Mouse (Mus musculus): Measurements from ENCODE around the gene Syngr3. TPM values are rescaled to one million over a fixed set of nuclear protein-coding genes. Genes with fewer than 3 reads are reported as not detected.
A peak's percentile ranks its signal among the peaks of the same experiment; 100 is the strongest.

Gene Syngr3
- total and polyA plus RNA-seq, 3 experiments = 0.15 to 0.68 TPM; not detected in 1

DNA sequence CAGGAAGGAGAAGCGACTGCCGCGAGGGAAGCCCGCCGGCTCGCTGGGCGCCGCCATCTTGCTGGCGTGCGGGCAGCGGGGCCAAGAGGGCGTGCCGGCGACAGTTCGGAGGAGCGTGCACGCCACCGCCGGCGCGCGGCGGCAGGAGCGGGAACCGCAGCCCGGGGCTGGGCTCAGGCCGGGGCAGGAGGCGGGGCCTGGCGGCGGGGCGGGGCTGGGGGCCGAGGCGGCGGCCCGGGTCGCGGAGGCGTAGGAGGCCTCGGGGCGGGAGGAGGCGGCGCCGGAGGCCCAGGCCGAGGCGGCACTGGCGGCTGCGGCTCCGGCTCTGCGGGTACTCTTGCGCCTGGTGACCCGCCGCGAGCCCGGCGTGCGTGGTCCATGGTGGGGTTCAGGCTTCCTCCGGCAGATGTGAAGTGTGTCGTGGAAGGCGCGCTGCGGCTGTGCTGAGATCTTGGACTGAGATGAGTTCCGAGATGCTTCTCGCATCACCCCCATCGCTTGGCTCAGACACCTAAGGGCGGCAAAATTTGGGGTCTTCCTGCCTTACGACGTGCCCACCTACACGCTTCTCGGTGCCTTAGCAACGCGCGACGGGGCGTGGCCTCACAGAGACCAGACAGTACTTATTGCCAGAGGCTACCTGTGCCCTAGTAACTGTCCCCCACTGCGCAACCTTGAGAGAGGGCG, 6.4 kb upstream of the Syngr3 start, which contains the start of the genes Gfer and Noxo1 (continued):
- TF ChIP-seq GATA1 (IDR thresholded peaks at IDR 0.05; ENCODE audit: low read depth, low read length) = no peak
- TF ChIP-seq ELF1 (IDR thresholded peaks at IDR 0.05; ENCODE audit: low read depth, low read length) = no peak
- TF ChIP-seq RAD21 (IDR thresholded peaks at IDR 0.05; ENCODE audit: low read depth, low read length) = no peak

GRCm38 (mm10) chr17:24695326-24696010, 5.7 kb upstream of the Syngr3 start:
- H3K9ac ChIP-seq (ENCODE audit: control insufficient read depth, low read depth, low read length, poor library complexity, severe bottlenecking) = peak overlapping the region; percentile 85
- no peaks in the 10 kb centered on the region for H3K9me3 ChIP-seq (replicated peaks; ENCODE audit: insufficient read depth, low read length)
- no peaks in the 10 kb centered on the region for H3K27me3 ChIP-seq (ENCODE audit: control insufficient read depth in 1 of 2, insufficient read depth in 2 of 2, low read length in 2 of 2)
- peak overlapping the region; percentile 75 for H3K27ac ChIP-seq (ENCODE audit: control insufficient read depth, low read depth, low read length)
- H3K4me1 ChIP-seq (ENCODE audit: control insufficient read depth in 1 of 2, insufficient read depth in 2 of 2, low read length in 2 of 2) = peaks cover 2 to 10% of the 10 kb centered on the region in 2 experiments; a peak in 1 of 4 replicates
- TF ChIP-seq SIN3A (IDR thresholded peaks at IDR 0.05; ENCODE audit: low read length) = 0 out of 2 replicates have a peak, but pooled peaks have one; percentile 58
- no peak for TF ChIP-seq ELF1 (IDR thresholded peaks at IDR 0.05; ENCODE audit: low read depth, low read length)
- TF ChIP-seq MAX (IDR thresholded peaks at IDR 0.05; ENCODE audit: low read length) = 0 out of 2 replicates have a peak, but pooled peaks have one; percentile 4
- 0 out of 2 replicates have a peak, but pooled peaks have one; percentile 36 for TF ChIP-seq CHD1 (IDR thresholded peaks at IDR 0.05; ENCODE audit: low read depth, low read length)
- TF ChIP-seq MYC (IDR thresholded peaks at IDR 0.05; ENCODE audit: low read depth, low read length) = 0 out of 2 replicates have a peak, but pooled peaks have one; percentile 4
- no peak for DNase-seq (ENCODE audit: low read depth, low spot score)
- peaks cover 8% of the 10 kb centered on the region for H3K79me2 ChIP-seq (ENCODE audit: control insufficient read depth, insufficient read depth, low read length, poor library complexity)
- peaks cover 0 to 2% of the 10 kb centered on the region in 2 experiments; a peak in 1 of 4 replicates for H3K36me3 ChIP-seq (ENCODE audit: control insufficient read depth in 1 of 2, insufficient read depth in 2 of 2, low read length in 2 of 2)
- H3K4me3 ChIP-seq (ENCODE audit: control insufficient read depth in 1 of 2, insufficient read depth in 1 of 2, low read depth in 2 of 2, low read length in 2 of 2) = peak overlapping the region; percentile 78 to 99

DNA sequence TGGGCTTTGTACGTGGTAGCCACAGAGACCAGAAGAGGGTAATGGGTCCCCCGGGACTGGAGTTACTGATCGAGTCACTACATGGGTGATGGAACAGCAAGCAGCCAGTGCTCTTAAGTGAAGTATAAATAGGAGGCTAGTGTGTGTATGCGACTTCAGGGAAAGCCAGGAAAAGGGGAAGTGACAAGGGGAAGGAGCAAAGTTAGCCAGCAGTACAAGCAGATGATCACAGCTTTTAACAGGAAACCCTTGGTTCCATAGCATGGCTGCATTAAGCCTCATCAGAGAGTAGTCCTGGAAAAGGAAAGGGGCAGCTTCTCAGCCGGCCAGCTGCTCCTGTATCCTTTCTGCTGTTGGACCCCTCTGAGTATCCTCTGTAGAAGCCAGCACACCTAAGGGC, 2.6 kb upstream of the Syngr3 start:
- peaks cover 8% of the 10 kb centered on the region for H3K79me2 ChIP-seq (ENCODE audit: control insufficient read depth, insufficient read depth, low read length, poor library complexity)
- no peaks in the 10 kb centered on the region for H3K27me3 ChIP-seq (ENCODE audit: control insufficient read depth in 1 of 2, insufficient read depth in 2 of 2, low read length in 2 of 2)
- DNase-seq (ENCODE audit: low read depth, low spot score) = peak; percentile 54

More for the DNA sequence above, 2.6 kb upstream of the Syngr3 start:
- H3K4me1 ChIP-seq (ENCODE audit: control insufficient read depth in 1 of 2, insufficient read depth in 2 of 2, low read length in 2 of 2) = peaks cover 2 to 13% of the 10 kb centered on the region in 2 experiments; a peak in 2 of 4 replicates
- H3K36me3 ChIP-seq (ENCODE audit: control insufficient read depth in 1 of 2, insufficient read depth in 2 of 2, low read length in 2 of 2) = peaks cover 0 to 2% of the 10 kb centered on the region in 2 experiments; a peak in 1 of 4 replicates
- H3K27ac ChIP-seq (ENCODE audit: control insufficient read depth, low read depth, low read length) = no peak overlapping the region
- TF ChIP-seq UBTF (IDR thresholded peaks at IDR 0.05; ENCODE audit: borderline replicate concordance, insufficient read depth, low read depth, low read length) = no peak
- TF ChIP-seq ELF1 (IDR thresholded peaks at IDR 0.05; ENCODE audit: low read depth, low read length) = no peak
- TF ChIP-seq POLR2AphosphoS5 (IDR thresholded peaks at IDR 0.05; ENCODE audit: borderline replicate concordance, low read depth, low read length) = no peak
- no peak for TF ChIP-seq TCF12 (IDR thresholded peaks at IDR 0.05; ENCODE audit: low read depth, low read length)
- TF ChIP-seq USF2 (IDR thresholded peaks at IDR 0.05; ENCODE audit: borderline replicate concordance in 1 of 2, insufficient read depth in 1 of 2, low read depth in 1 of 2, low read length in 2 of 2) = no peak
- TF ChIP-seq KAT2A (conservative IDR thresholded peaks at IDR 0.05; ENCODE audit: low read depth, low read length) = no peak
- no peak for TF ChIP-seq ZNF384 (IDR thresholded peaks at IDR 0.05; ENCODE audit: low read depth, low read length)
- no peaks in the 10 kb centered on the region for H3K9me3 ChIP-seq (replicated peaks; ENCODE audit: insufficient read depth, low read length)
- no peak overlapping the region for H3K9ac ChIP-seq (ENCODE audit: control insufficient read depth, low read depth, low read length, poor library complexity, severe bottlenecking)
- H3K4me3 ChIP-seq (ENCODE audit: control insufficient read depth in 1 of 2, insufficient read depth in 1 of 2, low read depth in 2 of 2, low read length in 2 of 2) = no peak overlapping the region
